Mouse (Mus musculus) spleen, adult 2 months (tissue): ENCODE measurements around the gene 1600015I10Rik.

Experiments
- CTCF ChIP-seq: fragments of 200-500 bp; IDR thresholded peaks from 2 replicates; pipeline ENCODE4 v1.5.1; 2011; ENCODE audit warnings: mild to moderate bottlenecking, inconsistent platforms; ENCODE audit not compliant: insufficient read depth, insufficient read length, insufficient replicate concordance; ENCODE audit errors: extremely low read depth
- POLR2A ChIP-seq: fragments of 200-500 bp; IDR thresholded peaks from 2 replicates; pipeline ENCODE4 v1.6.1; 2011; ENCODE audit warnings: low read depth, low read length, inconsistent platforms

DNA sequence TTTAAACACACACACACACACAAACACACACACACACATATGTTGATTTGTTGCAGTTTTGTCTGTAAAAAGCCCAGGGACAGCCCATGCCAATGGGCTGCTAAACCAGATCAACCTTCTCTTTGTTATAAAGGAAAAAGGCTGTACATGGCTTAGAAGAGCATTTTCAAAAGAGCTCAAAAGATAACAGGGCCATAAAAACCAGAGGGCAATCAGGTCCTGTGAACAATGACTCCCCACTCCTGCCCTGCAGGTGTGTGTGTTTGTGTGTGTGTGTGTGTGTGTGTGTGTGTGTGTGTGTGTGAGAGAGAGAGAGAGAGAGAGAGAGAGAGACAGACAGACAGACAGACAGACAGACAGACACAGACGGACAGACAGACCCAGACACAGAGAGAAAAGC, 20.5 kb upstream of the 1600015I10Rik start:
- no peak for TF ChIP-seq CTCF
- TF ChIP-seq POLR2A, result no peak
